Mouse (Mus musculus) heart, postnatal 0 days (tissue): ENCODE measurements around the gene Mtpn.

Source experiments
- CTCF ChIP-seq: IDR thresholded peaks from 2 replicates; pipeline ENCODE4 v1.5.1; 2016; ENCODE audit warnings: antibody characterized with exemption, control low read depth, low read depth
- EP300 ChIP-seq: IDR thresholded peaks from 2 replicates; pipeline ENCODE4 v1.6.1; 2016; ENCODE audit warnings: antibody characterized with exemption, low read depth

- TF ChIP-seq CTCF: no peak
- no peak for TF ChIP-seq EP300
Observed at GRCm38 (mm10) chr6:35504781-35505180, 34.9 kb downstream of the Mtpn start.
